Mouse (Mus musculus) bone marrow, adult 2 months (tissue): ENCODE measurements around the gene Rasal1.

Experiments
- CTCF ChIP-seq: fragments of 200-500 bp; IDR thresholded peaks from 2 replicates; pipeline ENCODE4 v1.5.1; 2011; ENCODE audit warnings: low read length, control low read depth; ENCODE audit not compliant: control insufficient read depth, insufficient read depth
- POLR2A ChIP-seq: fragments of 200-500 bp; IDR thresholded peaks from 2 replicates; pipeline ENCODE4 v1.6.1; 2011; ENCODE audit warnings: low read depth, mild to moderate bottlenecking, control low read depth, low read length, borderline replicate concordance; ENCODE audit not compliant: control insufficient read depth

GRCm38 (mm10) chr5:120703660-120704059, 55.0 kb downstream of the Rasal1 start:
- no peak for TF ChIP-seq CTCF
- no peak for TF ChIP-seq POLR2A
